Mouse (Mus musculus): Measurements from ENCODE around the gene Alg14.

DNA sequence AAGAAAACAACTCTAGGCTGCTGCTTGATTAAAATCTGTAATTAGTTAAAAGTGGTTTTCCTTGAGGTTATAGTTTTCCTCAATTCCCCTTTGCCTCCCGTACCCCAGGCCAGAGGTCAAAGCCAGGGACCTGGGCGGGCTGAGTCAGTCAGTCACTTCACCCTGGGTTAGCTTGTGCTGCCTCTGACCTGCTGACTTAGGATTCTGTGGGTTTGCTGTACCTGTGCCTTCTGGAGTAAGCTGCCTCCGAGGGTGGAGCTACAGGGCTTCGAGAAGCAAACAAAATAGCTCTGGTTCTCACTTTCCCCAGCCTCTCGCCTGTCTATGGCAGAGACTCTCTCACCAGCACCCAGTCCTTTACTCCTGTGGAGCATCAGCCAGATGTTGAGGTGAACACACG, 67.3 kb downstream of the Alg14 start:
- TF ChIP-seq CTCF (IDR thresholded peaks at IDR 0.05; ENCODE audit: low read depth, low read length) (no peak), POLR2A (IDR thresholded peaks at IDR 0.05; ENCODE audit: borderline replicate concordance, low read depth, low read length) (no peak)
